Mouse (Mus musculus): ENCODE results near the gene Marc1. TPM values are rescaled to one million over a fixed set of nuclear protein-coding genes. Genes with fewer than 3 reads are reported as not detected.

Gene Marc1
- polyA plus RNA-seq, 1 experiment from 2014 or later = 0.14 TPM

DNA sequence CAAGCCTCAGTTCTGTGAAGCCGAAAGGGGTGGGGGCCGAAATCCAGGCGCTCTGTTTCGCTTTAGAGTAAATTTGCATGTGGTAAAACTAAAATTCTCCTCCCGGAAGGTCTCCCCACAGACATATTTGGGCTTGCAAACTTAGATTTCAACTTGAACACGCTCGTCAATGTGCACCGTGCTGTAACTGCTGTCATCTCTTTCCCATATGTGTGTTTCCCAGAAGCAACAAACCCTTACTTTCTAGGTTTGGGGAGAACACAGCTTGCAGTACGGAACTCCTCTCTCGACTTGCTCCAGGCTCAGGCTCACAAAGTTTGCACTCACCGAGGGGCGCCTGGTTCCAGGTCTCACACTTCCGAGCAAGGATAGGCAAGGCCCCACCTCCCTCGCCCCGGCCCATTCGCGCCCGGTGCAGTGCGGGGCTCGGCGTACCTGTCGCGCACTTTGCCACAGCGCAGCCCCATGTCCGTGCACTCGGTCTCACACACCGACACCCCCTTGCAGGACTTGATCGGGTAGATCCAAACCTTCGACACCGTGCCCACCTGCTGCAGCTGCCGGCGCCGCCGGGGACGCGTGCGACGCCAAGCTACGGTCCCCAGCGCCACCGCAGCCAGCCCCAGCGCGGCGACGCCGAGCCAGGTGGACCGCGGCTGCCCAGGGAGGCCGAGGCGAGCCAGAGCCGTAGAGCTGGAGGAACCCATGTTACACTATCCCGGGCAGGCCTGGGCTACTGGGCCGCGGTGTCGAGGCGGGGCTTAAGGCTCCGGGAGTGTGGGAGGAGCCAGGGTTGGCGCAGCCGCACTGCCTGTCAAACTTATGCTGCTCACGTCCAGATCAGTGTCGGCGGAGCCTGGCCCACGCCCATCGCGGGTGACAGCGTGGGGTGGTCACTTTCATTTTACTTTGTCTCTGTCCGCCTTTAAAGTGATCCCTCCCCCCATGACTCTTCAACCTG is 34.3 kb upstream of the Marc1 start:
- peak overlapping the region; percentile 83 for H3K9ac ChIP-seq (replicated peaks)
- no peaks in the 10 kb centered on the region for H3K9me3 ChIP-seq
- ATAC-seq (ENCODE audit: low FRiP score, low read depth) = peak; percentile 96
- peak overlapping the region; percentile 87 for H3K4me2 ChIP-seq (replicated peaks)
- WGBS = 1% methylated on average over 66 of the region's 67 CpGs
- H3K27ac ChIP-seq (replicated peaks) = peak overlapping the region; percentile 10; the same call in 1 of the 2 replicates
- H3K27me3 ChIP-seq = peaks cover 37% of the 10 kb centered on the region
- H3K36me3 ChIP-seq = 0 out of 2 replicates have a peak, but pooled peaks cover under 1% of the 10 kb centered on the region
- H3K4me1 ChIP-seq = peaks cover 15% of the 10 kb centered on the region
- peak overlapping the region; percentile 85 for H3K4me3 ChIP-seq

DNA sequence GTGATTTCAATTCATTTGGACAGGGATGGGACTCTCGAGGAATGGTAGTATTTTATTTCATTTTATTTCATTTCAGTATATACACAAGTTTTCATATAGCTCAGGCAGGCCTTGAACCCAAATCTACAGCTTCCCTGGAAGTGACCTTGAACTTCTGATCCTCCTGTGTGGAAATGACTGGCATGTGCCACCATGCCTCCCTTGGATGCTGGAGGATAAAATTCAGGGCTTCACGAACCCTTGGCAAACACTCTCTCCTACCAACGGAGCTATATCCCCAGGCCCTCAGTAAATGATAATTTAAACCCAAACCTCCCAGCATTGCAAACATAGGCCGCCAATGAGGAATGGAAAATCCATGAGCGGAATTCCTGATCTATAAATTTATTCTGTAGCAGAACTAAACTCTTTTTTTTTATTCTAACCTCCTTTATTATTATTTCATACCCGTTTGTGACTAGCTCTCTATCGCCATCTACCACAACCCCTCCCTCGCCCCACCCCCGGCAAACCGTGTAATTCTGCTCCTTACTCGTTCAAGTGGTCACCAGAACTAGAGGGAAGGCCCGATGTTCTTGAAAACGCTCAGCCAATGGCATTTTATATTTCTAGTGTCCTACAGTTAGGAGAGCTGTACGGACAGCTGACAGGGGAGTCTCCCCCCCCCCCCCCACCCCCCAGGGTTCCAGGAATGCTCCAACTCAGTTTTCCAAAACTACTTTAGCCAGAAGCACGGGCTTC is 33.4 kb upstream of the Marc1 start:
- H3K27ac ChIP-seq (replicated peaks) = no peak overlapping the region
- no peaks in the 10 kb centered on the region for H3K9me3 ChIP-seq
- H3K36me3 ChIP-seq = peaks cover 4% of the 10 kb centered on the region
- ATAC-seq (ENCODE audit: low FRiP score, low read depth) = no peak
- H3K4me2 ChIP-seq (replicated peaks) = peak overlapping the region; percentile 87
- peak overlapping the region; percentile 85 for H3K4me3 ChIP-seq
- H3K9ac ChIP-seq (replicated peaks) = peak overlapping the region; percentile 83
- peaks cover 37% of the 10 kb centered on the region for H3K27me3 ChIP-seq
- WGBS = 21% methylated on average over 15 of the region's 15 CpGs
- H3K4me1 ChIP-seq = peaks cover 15% of the 10 kb centered on the region

DNA sequence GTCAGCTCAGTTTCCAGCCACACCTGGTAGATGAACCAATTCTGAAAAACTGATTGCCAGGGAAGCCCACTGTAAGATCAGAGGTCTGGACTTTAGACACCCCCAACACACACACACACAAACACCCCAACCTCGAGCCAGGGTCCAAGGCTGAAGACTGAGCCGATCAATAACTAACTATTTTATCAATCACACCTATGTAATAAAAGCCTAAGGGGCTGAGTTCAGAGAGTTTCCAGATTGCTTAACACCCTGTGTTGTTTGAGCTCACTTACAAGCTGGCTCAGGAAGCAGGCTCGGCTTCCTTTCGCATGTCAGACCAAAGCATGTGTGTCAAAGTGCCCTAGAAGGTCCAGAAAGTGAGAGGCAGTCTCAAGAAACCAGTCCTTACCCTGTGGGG is 26.5 kb upstream of the Marc1 start:
- H3K9me3 ChIP-seq = no peaks in the 10 kb centered on the region
- H3K27me3 ChIP-seq = no peaks in the 10 kb centered on the region
- ATAC-seq (ENCODE audit: low FRiP score, low read depth) = no peak
- H3K4me3 ChIP-seq = no peak overlapping the region
- H3K9ac ChIP-seq (replicated peaks) = no peak overlapping the region
- H3K27ac ChIP-seq (replicated peaks) = no peak overlapping the region
- 87% methylated on average over 4 of the region's 4 CpGs for WGBS
- no peak overlapping the region for H3K4me2 ChIP-seq (replicated peaks)
- H3K36me3 ChIP-seq = peaks cover 19% of the 10 kb centered on the region
- no peaks in the 10 kb centered on the region for H3K4me1 ChIP-seq

DNA sequence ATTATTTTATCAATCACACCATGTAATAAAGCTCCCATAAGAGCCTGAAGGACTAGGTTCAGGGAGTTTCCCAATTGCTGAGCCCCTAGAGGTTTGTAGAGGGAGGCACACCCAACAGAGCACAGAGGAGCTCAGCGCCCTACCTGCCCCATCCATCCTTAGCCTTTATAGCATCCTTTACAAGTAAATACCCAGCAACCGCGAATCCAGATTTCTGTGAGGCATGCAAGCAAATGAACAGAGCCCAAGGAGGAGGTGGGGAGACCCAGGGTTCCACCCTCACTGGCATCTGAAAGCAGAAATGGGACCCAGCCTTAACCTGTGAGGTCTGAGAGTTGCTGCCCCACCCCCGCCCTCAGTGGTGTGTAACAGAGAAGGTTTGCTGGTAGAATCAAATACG is 25.2 kb upstream of the Marc1 start:
- Histone ChIP-seq H3K27me3 (no peaks in the 10 kb centered on the region), H3K9ac (replicated peaks) (no peak overlapping the region), H3K4me2 (replicated peaks) (no peak overlapping the region), H3K4me1 (no peaks in the 10 kb centered on the region), H3K9me3 (no peaks in the 10 kb centered on the region), H3K36me3 (peaks cover 31% of the 10 kb centered on the region), H3K4me3 (no peak overlapping the region), H3K27ac (replicated peaks) (no peak overlapping the region)
- no peak for ATAC-seq (ENCODE audit: low FRiP score, low read depth)
- WGBS = 67% methylated on average over 5 of the region's 5 CpGs

DNA sequence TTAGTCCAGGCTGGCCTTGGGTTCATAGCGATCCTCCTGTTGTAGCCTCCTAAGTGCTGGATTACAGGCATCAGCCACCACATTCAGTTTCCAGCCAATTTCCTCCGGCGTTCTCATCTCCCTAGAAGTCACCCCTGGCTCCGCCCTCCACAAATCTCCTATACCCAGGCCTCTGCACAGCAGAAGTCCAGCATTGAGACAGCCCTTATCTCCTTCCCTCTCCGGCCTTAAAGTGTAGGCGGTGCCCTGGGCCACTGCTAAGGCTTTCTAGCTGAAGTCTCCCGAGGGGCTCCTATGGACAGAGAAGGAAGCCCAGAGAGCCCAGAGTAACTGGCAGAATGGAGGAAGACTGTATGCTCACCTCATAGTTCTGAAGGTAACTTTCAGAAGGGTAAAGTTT is 22.4 kb upstream of the Marc1 start:
- H3K4me3 ChIP-seq = no peak overlapping the region
- no peak for ATAC-seq (ENCODE audit: low FRiP score, low read depth)
- no peak overlapping the region for H3K4me2 ChIP-seq (replicated peaks)
- H3K9ac ChIP-seq (replicated peaks) = no peak overlapping the region
- H3K36me3 ChIP-seq = peaks cover 36% of the 10 kb centered on the region
- 91% methylated on average over 7 of the region's 7 CpGs for WGBS
- H3K27ac ChIP-seq (replicated peaks) = no peak overlapping the region
- no peaks in the 10 kb centered on the region for H3K9me3 ChIP-seq
- no peaks in the 10 kb centered on the region for H3K27me3 ChIP-seq
- H3K4me1 ChIP-seq = no peaks in the 10 kb centered on the region

DNA sequence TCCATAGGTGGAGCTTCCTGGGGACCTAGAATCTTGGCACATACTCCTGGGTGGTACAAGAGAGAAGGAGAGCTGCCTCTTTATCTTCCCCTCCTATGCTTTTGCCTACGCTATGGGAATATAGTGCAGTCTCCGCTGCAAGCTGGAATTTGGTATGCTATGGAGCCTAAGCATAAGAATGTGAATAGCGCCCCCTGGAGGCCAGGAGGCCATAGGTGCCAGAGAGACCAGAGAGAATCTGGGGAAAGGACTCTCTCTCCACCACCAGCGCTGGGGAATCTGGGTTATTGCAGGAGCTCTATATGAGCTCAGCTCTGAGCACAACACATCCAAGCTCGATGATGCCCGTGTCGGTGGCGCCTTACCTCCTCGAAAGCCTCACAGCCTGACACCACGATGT is 21.1 kb upstream of the Marc1 start:
- Histone ChIP-seq H3K27me3 (no peaks in the 10 kb centered on the region), H3K4me2 (replicated peaks) (no peak overlapping the region), H3K36me3 (peaks cover 36% of the 10 kb centered on the region), H3K4me3 (no peak overlapping the region), H3K9ac (replicated peaks) (no peak overlapping the region), H3K27ac (replicated peaks) (no peak overlapping the region), H3K4me1 (peaks cover 2% of the 10 kb centered on the region), H3K9me3 (no peaks in the 10 kb centered on the region)
- 84% methylated on average over 10 of the region's 10 CpGs for WGBS
- ATAC-seq (ENCODE audit: low FRiP score, low read depth) = no peak

DNA sequence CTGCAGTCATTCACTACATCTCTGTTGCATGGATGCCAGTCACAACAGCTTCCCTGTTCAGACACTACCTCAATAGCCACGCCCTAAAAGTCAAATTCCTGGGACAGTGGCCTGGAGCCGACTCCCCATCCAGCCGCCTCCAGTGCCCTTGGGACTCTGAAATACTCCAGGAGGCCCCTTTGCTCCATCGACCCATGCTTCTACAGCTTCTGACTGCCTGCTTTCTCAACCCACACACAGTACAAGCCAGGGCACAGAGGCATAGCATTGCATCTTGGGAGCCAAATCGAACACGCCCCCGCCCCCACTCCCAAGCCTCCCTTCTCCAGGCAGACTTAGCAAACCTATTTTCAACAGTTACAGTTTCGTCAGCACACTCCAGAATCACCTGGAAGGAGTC is 18.8 kb upstream of the Marc1 start:
- Histone ChIP-seq H3K4me3 (no peak overlapping the region), H3K9me3 (no peaks in the 10 kb centered on the region), H3K27ac (replicated peaks) (no peak overlapping the region), H3K27me3 (no peaks in the 10 kb centered on the region), H3K4me2 (replicated peaks) (no peak overlapping the region), H3K9ac (replicated peaks) (no peak overlapping the region), H3K36me3 (peaks cover 36% of the 10 kb centered on the region), H3K4me1 (peaks cover 6% of the 10 kb centered on the region)
- no peak for ATAC-seq (ENCODE audit: low FRiP score, low read depth)
- WGBS = 88% methylated on average over 8 of the region's 8 CpGs

DNA sequence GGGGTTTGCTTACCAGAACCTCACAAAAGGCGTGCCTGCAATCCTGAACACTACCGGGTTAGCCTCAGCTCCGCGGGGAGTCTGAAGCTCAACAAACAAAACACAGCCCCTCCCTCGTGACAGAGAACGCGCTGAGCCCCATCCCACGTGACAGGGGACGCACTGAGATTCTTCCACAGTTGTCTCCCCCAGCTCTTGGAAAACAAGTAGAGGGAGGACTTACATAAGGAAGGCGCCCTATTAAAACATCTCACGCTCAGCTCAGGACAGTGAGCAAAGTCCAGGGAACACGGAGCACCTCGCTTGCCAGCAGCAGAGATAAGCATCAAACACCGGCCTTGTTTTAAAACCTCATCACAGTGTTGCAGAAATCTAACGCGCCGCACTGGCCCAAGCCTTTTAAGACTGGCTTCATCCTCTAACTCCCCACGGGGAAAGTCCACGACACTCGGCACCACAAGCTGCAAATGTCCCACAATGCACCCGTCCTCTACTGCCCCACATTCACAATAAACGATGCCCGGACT is 16.1 kb upstream of the Marc1 start:
- Histone ChIP-seq H3K4me1 (peaks cover 18% of the 10 kb centered on the region), H3K27ac (replicated peaks) (0 out of 2 replicates have a peak overlapping the region, but pooled peaks have one; percentile 25), H3K4me2 (replicated peaks) (peak overlapping the region; percentile 44), H3K27me3 (peaks cover 4% of the 10 kb centered on the region; the same call in 1 of the 2 replicates), H3K9me3 (no peaks in the 10 kb centered on the region), H3K9ac (replicated peaks) (no peak overlapping the region; the same call in 1 of the 2 replicates), H3K4me3 (peak overlapping the region; percentile 23), H3K36me3 (peaks cover 25% of the 10 kb centered on the region)
- no peak for ATAC-seq (ENCODE audit: low FRiP score, low read depth)
- WGBS = 24% methylated on average over 23 of the region's 23 CpGs

DNA sequence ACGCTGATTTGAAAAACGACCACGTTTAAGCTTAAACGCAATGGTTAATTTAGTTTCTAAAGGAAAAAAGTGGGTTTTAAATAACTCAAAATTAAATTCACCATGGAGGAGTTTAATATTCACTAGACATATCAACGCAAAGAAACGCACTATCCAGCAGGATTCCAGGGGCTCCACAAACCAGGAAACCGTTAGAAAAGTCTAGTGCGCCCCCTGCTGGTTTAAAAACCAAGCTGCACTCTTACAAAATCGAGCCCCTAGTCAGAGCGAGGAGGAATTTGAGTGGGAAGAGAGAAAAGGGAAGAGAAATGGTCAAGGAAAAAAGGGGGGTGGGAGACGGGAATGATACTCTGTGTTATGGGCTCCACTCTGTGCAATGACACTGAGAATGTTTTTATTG is 14.0 kb upstream of the Marc1 start:
- Histone ChIP-seq H3K4me3 (no peak overlapping the region), H3K27ac (replicated peaks) (no peak overlapping the region), H3K9me3 (no peaks in the 10 kb centered on the region), H3K36me3 (0 out of 2 replicates have a peak, but pooled peaks cover 6% of the 10 kb centered on the region), H3K4me2 (replicated peaks) (0 out of 2 replicates have a peak overlapping the region, but pooled peaks have one; percentile 21), H3K27me3 (peaks cover 4% of the 10 kb centered on the region; the same call in 1 of the 2 replicates), H3K4me1 (peaks cover 18% of the 10 kb centered on the region), H3K9ac (replicated peaks) (no peak overlapping the region)
- ATAC-seq (ENCODE audit: low FRiP score, low read depth) = no peak
- WGBS = 25% methylated on average over 11 of the region's 11 CpGs

DNA sequence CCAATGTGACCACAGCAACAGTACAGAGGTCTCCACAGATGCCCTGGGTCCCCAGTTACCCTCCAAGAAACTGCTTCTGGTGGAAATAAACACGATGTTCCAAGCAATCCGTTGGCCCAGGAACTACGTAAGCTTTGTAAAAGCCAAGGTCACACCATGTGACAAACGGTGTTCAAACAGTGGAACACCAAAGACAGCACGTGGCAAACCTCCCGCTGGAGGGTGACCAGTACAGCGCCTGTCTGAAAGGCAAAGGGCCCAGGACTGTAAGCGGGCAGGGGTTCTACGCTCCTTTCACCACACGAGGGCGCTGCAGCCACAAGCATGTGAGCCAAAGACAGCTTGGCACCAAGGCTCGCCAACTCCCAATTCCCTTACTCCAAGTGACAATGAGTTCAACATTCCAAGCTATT is 13.3 kb upstream of the Marc1 start:
- Histone ChIP-seq H3K4me3 (no peak overlapping the region), H3K9me3 (no peaks in the 10 kb centered on the region), H3K9ac (replicated peaks) (no peak overlapping the region), H3K27me3 (peaks cover 4% of the 10 kb centered on the region; the same call in 1 of the 2 replicates), H3K4me2 (replicated peaks) (peak overlapping the region; percentile 21; the same call in 1 of the 2 replicates), H3K4me1 (peaks cover 18% of the 10 kb centered on the region), H3K36me3 (no peaks in the 10 kb centered on the region), H3K27ac (replicated peaks) (no peak overlapping the region)
- 4% methylated on average over 12 of the region's 12 CpGs for WGBS
- ATAC-seq (ENCODE audit: low FRiP score, low read depth) = peak; percentile 78

DNA sequence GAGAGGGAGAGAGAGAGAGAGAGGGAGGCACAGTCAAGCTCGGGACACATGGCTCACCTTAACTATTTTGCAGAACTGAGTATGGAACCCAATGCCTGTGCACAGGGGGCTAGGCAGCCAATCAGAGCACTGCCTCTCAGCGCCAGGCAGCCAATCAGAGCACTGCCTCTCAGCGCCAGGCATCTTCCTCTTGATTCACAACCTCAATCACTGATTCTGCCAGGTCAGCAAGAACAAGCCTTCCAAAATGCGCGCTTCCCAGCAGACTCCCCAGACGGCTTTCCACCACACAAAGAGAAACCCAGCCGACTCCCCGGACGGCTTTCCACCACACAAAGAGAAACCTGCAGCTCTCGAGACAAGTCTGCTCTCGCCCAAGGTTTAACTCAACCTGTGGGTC is 11.6 kb upstream of the Marc1 start:
- H3K4me3 ChIP-seq = no peak overlapping the region
- no peaks in the 10 kb centered on the region for H3K9me3 ChIP-seq
- no peak for ATAC-seq (ENCODE audit: low FRiP score, low read depth)
- no peak overlapping the region for H3K9ac ChIP-seq (replicated peaks)
- peaks cover 14% of the 10 kb centered on the region; the same call in 1 of the 2 replicates for H3K36me3 ChIP-seq
- no peak overlapping the region for H3K27ac ChIP-seq (replicated peaks)
- peak overlapping the region; percentile 34 for H3K4me2 ChIP-seq (replicated peaks)
- peaks cover 18% of the 10 kb centered on the region for H3K4me1 ChIP-seq
- H3K27me3 ChIP-seq = peaks cover 4% of the 10 kb centered on the region; the same call in 1 of the 2 replicates
- WGBS = 12% methylated on average over 11 of the region's 11 CpGs
